Mouse (Mus musculus) midbrain, postnatal 0 days (tissue): ENCODE results near the gene Fancl. TPM values are rescaled to one million over a fixed set of nuclear protein-coding genes. Genes with fewer than 3 reads are reported as not detected.
"Not testable (repeated sequence)": the region's sequence is repeated elsewhere in the genome, so short reads cannot be mapped to it uniquely, and the experiment has no call there.

Experiments
- ATAC-seq: fragments of 200-750 bp; cut with Nextera tagmentation; 2 replicates; pipeline ENCODE4 v1.8.0; 2017; ENCODE audit warnings: moderate number of reproducible peaks, mild to moderate bottlenecking, moderate TSS enrichment, moderate library complexity; ENCODE audit not compliant: low FRiP score
- DNase-seq: peaks from one replicate; pipeline ENCODE4 v3.0.0-alpha.2; 2015; ENCODE audit warnings: low spot score
- H3K27ac ChIP-seq: fragments of 300-500 bp; sonication (generic); 2 replicates; pipeline ENCODE4 v1.5.1; 2014; ENCODE audit warnings: low read depth, mild to moderate bottlenecking, low read length, mixed read lengths
- H3K27me3 ChIP-seq: fragments of 300-500 bp; sonication (generic); 2 replicates; pipeline ENCODE4 v1.6.1; 2014; ENCODE audit warnings: low read length, control low read depth, mixed read lengths; ENCODE audit not compliant: insufficient read depth
- H3K36me3 ChIP-seq: fragments of 300-500 bp; sonication (generic); 2 replicates; pipeline ENCODE4 v1.6.1; 2014; ENCODE audit warnings: low read length, control low read depth, mixed read lengths; ENCODE audit not compliant: insufficient read depth
- H3K4me1 ChIP-seq: fragments of 300-500 bp; sonication (generic); 2 replicates; pipeline ENCODE4 v1.6.1; 2014; ENCODE audit warnings: mild to moderate bottlenecking, control low read depth, antibody characterized with exemption, low read length, mixed read lengths; ENCODE audit not compliant: insufficient read depth
- H3K4me2 ChIP-seq: fragments of 300-500 bp; sonication (generic); 2 replicates; pipeline ENCODE4 v1.6.1; 2014; ENCODE audit warnings: low read depth, mild to moderate bottlenecking, low read length, mixed read lengths; ENCODE audit not compliant: poor library complexity, severe bottlenecking
- H3K4me3 ChIP-seq: fragments of 300-500 bp; sonication (generic); 2 replicates; pipeline ENCODE4 v1.5.1; 2014; ENCODE audit warnings: low read depth, mild to moderate bottlenecking, low read length, moderate library complexity
- H3K9ac ChIP-seq: fragments of 300-500 bp; sonication (generic); replicated peaks from 2 replicates; pipeline ENCODE4 v1.6.1; 2014; ENCODE audit warnings: mild to moderate bottlenecking, low read length, moderate library complexity, mixed read lengths; ENCODE audit not compliant: poor library complexity, severe bottlenecking
- H3K9me3 ChIP-seq: fragments of 300-500 bp; sonication (generic); 2 replicates; pipeline ENCODE4 v1.6.1; 2016; ENCODE audit warnings: low read length, control low read depth
- CTCF ChIP-seq: IDR thresholded peaks from 2 replicates; pipeline ENCODE4 v1.5.1; 2016; ENCODE audit warnings: antibody characterized with exemption, mild to moderate bottlenecking
- WGBS: fragments of 180-500 bp; shearing (Covaris S2); extraction: QIAGEN DNeasy Blood & Tissue Kit; methylation state at CpG from one replicate; pipeline ENCODE4 v1.1.7; 2014; 5-methylcytosine and 5-hydroxymethylcytosine counted together
- polyA plus RNA-seq: library from polyadenylated mRNA; unstranded; fragments of >200 nt; fragmentation: Nextera tagmentation; extraction: Ambion mirVana; gene quantifications from 2 replicates; pipeline ENCODE4 v1.2.1, GENCODE M21; 2015
- total RNA-seq: library from RNA; depleted of rRNA; stranded (reverse); fragments of >200 nt; gene quantifications from 2 replicates; pipeline ENCODE4 v1.2.3, GENCODE M21; 2014; rRNA removed

Fancl gene
- 12.7 and 16.0 TPM in 2 replicates for total RNA-seq
- polyA plus RNA-seq, result 14.9 and 15.9 TPM in 2 replicates

DNA sequence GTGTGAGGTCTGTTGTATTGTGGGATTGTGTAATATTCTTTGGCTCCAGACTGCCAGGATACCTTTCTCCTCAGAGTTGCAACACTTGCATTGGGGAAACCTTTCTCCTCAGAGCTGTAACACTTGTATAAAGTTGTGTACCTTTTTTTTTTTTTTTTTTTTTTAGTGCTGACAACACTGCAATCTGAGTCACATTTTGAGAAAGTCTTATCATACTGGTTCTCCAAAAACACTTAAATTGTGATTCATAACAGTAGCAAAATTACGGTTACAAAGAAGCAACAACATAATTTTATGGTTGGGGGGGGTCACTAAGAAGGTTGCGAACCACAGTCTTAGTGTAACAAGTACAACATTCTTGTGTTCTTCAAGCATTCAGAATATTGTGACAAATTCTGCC, at the start of gene Fancl:
Gene Fancl (plus strand): TSS at position 165 of the 400 bp plus-strand sequence.
- H3K9me3 ChIP-seq, result no peaks in the 10 kb centered on the region
- no peaks in the 10 kb centered on the region for H3K27me3 ChIP-seq
- WGBS, result 98% methylated on average over 2 of the region's 2 CpGs
- no peak for TF ChIP-seq CTCF
- no peaks in the 10 kb centered on the region for H3K4me1 ChIP-seq
- peak within 1 kb of the TSS; percentile 70 for H3K4me3 ChIP-seq
- DNase-seq (no peak), ATAC-seq (no peak)
- no peaks in the 10 kb centered on the region for H3K36me3 ChIP-seq
- peak within 1 kb of the TSS; percentile 92; the same call in 1 of the 2 replicates for H3K27ac ChIP-seq
- peak within 1 kb of the TSS; percentile 54 for H3K4me2 ChIP-seq
- H3K9ac ChIP-seq, result peak within 1 kb of the TSS; percentile 79

DNA sequence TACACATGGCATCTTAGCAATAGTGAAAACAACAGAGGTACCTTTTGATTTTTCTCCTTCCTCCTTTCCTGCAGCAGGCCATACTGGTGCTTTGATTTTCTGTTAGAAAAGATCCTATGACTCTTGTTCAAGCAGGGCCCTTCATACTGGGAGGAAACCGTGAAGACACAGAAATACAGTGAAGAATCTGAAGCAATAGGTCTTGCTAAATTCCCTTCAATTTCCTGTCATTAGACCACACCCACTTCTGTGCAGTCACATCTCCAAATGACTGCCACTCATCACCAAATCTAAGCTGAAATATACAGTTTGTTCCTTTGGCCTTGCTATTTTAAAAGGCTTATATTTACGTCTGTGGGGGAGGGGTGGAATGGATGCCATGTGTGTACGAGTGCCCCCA, 49.1 kb upstream of the Fancl start:
- Histone ChIP-seq H3K4me2 (no peak overlapping the region), H3K4me3 (no peak overlapping the region), H3K4me1 (no peaks in the 10 kb centered on the region), H3K27me3 (no peaks in the 10 kb centered on the region), H3K27ac (no peak overlapping the region), H3K36me3 (no peaks in the 10 kb centered on the region), H3K9me3 (no peaks in the 10 kb centered on the region), H3K9ac (no peak overlapping the region)
- WGBS, result 84% methylated on average over 3 of the region's 3 CpGs
- DNase-seq (no peak), ATAC-seq (no peak)
- no peak for TF ChIP-seq CTCF

DNA sequence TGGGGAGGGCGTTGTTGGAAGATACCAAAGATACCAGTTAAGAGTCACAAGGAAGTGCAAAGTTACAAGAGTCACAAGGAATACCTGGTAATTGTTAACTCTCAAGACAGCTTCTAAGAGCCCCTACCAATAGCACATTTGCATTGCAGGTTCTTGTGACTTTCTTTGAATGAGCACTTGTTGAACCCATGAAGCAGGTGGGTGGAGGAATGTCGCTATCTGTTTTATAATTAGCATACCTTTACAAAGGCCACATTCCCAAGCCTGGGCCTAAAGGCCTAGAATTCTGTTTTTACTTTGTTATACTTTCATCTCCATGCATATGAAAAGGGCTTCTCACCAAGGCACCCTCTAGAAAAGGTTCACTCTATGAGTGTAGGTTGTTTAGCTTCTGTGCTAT, 15.8 kb upstream of the Fancl start:
- not testable (repeated sequence) for H3K27me3 ChIP-seq, DNase-seq, H3K9me3 ChIP-seq, H3K4me3 ChIP-seq, H3K9ac ChIP-seq, H3K4me2 ChIP-seq, H3K36me3 ChIP-seq, ATAC-seq, H3K27ac ChIP-seq, H3K4me1 ChIP-seq
- 77% methylated on average over 2 of the region's 2 CpGs for WGBS

DNA sequence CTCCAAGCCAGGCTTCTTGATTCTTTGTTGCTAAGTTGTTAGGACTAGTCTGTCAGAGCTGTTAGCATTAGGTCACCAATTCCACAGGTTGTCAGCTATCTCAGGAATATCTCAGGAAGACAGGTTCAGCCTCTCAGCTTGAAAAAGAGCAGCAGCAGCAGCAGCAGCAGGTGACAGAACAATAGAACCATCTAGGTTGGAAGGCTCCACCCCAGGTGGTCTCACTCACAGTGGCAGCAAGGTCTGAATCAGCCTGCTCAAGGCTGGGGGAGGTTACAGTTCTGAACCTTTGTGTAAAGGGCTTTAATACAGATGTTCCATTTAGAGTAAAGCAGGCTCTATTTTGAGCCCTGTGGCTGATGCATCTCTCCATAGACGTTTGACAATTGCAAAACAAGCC, 14.0 kb upstream of the Fancl start:
- H3K4me3 ChIP-seq, H3K36me3 ChIP-seq, H3K9ac ChIP-seq, H3K27ac ChIP-seq, ATAC-seq, H3K9me3 ChIP-seq, H3K27me3 ChIP-seq, H3K4me2 ChIP-seq, H3K4me1 ChIP-seq, DNase-seq: not testable (repeated sequence)
- 6% methylated on average over 1 of the region's 1 CpGs for WGBS

DNA sequence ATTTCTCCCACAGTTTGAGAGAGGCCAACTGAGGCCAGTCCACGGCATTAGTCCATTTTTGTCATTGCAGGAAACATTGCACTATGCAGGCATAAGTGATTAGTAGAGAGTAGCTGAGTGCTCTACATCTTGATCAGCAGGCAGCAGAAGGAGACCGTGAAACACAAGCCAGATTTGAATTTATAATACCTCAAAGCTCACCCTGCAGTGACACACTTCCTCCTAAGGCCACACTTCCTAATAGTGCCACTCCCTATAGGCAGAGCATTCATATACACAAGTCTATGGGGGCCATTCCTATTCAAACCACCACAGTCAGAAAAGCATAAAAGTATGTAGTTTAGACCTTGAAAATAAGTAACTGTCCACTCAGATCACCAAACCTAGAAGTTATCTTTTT, 11.8 kb upstream of the Fancl start:
- 88% methylated on average over 2 of the region's 2 CpGs for WGBS
- no peak for ATAC-seq

DNA sequence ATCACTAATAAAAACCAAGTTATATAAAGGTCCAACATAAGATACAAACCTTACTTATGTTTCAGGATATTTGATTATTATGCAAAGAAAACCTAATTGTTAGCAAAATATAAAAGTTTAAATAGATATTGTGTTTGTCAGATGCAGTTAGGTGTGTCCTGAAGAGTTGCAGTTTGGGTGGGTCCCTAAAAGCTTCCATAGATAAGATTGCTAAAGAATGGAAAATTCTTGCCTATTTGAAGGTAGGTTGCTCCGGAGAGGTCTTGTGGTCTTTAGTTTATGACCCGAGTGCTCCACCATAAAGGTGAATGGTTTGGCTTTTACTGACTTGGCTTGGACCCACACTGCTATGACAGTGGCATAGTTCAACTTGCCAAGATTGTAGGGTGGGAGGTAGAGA, 7.9 kb upstream of the Fancl start:
- Histone ChIP-seq H3K4me3 (no peak overlapping the region), H3K36me3 (no peaks in the 10 kb centered on the region), H3K4me1 (no peaks in the 10 kb centered on the region), H3K9ac (no peak overlapping the region), H3K9me3 (no peaks in the 10 kb centered on the region), H3K27ac (no peak overlapping the region), H3K27me3 (no peaks in the 10 kb centered on the region), H3K4me2 (no peak overlapping the region)
- TF ChIP-seq CTCF, result no peak
- WGBS, result 88% methylated on average over 2 of the region's 2 CpGs
- DNase-seq (no peak), ATAC-seq (no peak)

More for the DNA sequence above, 11.8 kb upstream of the Fancl start:
- TF ChIP-seq CTCF, result no peak
- H3K9ac ChIP-seq, result no peak overlapping the region
- no peaks in the 10 kb centered on the region for H3K9me3 ChIP-seq
- no peak overlapping the region for H3K27ac ChIP-seq
- no peak overlapping the region for H3K4me3 ChIP-seq
- H3K4me2 ChIP-seq, result no peak overlapping the region
- H3K27me3 ChIP-seq, result no peaks in the 10 kb centered on the region
- no peak for DNase-seq
- no peaks in the 10 kb centered on the region for H3K4me1 ChIP-seq
- H3K36me3 ChIP-seq, result no peaks in the 10 kb centered on the region
